Mouse (Mus musculus) natural killer cell, adult 2 months (primary cell): ENCODE results near the gene Usp17lb.
"Not testable (repeated sequence)": the region's sequence is repeated elsewhere in the genome, so short reads cannot be mapped to it uniquely, and the experiment has no call there.

Source experiments
- DNase-seq, 2 experiments: peaks; one replicate each; pipeline ENCODE4 v3.0.0; 2022; ENCODE audit warnings: low spot score in 2 of 2

Gene Usp17lb

DNA sequence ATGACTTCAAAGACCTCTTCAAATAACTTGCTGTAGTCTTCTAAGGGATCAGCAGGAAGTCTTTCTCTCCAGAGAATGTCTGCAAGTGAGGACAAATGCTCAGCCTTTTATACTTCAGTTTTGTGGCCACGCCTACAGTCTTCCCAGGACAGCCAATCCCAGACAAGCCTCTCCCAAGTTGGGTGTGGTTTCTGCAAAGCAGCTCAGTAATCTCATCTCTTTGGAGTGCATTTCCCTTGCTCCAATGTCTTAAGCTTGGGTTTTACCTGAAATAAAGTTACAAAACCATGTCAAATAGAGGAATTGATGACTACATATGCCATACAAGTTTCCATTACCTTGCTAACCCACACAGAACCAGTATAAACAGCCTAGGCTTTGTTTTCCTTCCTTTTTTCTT, at the start of gene Usp17lb:
TSS of gene Usp17lb (minus strand) at position 101 of the 400 bp plus-strand sequence.
- no peak for DNase-seq

DNA sequence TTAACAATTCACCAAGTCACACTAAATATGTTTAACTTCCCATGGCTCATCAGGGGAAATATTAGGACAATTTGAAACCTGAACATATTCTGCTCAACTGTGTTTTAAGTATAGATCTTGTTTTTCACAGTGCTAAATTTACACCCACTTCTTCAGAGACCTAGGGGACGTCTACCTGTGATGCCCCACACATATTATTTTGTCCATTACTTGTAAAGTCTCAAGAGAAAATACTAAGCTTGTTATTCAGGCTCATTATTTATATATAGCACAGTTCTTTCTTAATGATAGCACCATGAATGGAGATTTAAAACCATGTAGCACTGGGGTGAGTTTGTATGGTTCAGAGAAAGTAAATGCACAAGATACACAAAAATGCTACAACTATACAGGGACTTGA, 35.3 kb upstream of the Usp17lb start, which contains the start of gene Olfr665:
TSS of gene Olfr665 (plus strand) at position 301 of the 400 bp plus-strand sequence.
- DNase-seq, result no peak

DNA sequence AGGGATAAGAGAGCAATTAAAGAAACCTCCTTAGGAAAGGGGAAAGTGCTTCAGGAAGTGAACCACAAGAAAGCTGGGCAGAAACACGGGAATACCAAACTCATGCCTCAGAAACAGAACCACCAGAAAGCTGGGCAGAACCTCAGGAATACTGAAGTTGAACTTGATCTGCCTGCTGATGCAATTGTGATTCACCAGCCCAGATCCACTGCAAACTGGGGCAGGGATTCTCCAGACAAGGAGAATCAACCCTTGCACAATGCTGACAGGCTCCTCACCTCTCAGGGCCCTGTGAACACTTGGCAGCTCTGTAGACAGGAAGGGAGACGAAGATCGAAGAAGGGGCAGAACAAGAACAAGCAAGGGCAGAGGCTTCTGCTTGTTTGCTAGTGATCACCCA, 19.0 kb upstream of the Usp17lb start:
- no peak for DNase-seq

DNA sequence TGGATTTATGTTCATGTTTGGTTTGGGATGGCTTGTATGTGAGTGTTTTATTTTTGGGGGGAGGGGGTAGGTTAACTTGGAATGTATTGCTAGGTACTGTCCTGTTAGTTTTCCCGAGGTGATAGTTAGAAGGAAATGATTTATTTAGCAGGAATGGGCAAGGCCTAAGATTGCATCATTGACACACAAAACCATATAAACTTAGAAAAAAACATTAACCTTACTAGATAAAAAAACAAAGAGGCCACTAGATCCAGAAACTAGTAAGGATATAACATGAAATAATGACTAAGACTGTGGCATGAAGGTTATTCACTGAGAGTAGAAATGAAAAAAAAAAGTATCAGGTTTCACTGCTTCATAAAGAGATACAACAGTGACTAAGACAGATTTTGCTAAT, 15.3 kb upstream of the Usp17lb start:
- DNase-seq, result no peak

DNA sequence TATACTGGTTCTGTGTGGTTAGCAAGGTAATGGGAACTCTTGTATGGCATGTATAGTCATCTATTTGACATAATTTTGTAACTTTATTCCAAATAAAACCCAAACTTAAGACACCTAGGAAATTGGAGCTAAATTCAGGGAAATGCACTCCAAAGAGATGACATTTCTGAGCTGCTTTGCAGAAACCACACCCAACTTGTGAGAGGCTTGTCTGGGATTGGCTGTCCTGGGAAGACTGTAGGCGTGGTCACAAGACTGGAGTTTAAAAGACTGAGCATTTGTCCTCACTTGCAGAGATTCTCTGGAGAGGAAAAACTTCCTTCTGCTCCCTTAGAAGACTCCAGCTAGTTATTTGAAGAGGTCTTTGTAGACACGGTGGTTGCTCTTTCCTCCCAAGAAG, 14.3 kb upstream of the Usp17lb start, which contains the start of gene Usp17la:
TSS of gene Usp17la (plus strand) at position 301 of the 400 bp plus-strand sequence.
- not testable (repeated sequence) for DNase-seq

DNA sequence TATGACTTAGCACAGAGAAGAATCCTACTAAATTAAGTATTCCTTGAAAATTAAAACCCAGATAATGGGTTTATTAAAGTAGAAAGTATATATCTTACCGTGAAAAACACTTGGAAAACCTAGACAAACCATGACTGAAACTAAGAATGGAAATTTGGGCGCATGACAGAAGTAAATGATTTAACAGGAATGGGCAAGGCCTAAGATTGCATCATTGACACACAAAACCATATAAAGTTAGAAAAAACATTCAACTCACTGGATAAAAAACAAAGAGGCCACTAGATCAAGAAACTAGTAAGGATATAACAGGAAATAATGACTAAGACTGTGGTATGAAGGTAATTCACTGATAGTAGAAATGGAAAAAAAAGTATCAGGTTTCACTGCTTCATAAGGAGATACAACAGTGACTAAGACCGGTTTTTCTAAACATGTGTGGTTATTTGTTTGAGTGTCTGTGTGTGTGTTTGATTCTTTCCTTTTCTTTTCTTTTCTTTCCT, 12.9 kb upstream of the Usp17lb start:
- no peak for DNase-seq

DNA sequence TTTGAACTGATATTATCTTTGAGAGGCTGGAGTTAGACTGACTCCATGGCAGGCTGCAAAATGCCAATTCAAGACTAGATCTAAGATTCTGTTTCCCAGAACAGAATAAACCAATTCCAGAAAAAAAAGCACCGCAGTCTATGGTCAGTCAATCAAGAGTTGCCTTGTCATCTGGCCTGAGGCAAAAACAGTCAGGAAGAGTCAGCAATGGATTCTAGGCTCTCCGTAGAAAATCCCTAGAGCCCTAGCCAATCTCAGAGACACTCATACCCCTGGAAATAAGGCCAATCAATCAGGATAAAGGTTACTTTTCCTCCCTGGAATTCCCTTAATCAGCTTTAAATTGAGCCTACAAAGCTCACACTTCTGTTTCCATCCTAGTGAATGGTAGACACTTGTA, 9.1 kb upstream of the Usp17lb start:
- not testable (repeated sequence) for DNase-seq

DNA sequence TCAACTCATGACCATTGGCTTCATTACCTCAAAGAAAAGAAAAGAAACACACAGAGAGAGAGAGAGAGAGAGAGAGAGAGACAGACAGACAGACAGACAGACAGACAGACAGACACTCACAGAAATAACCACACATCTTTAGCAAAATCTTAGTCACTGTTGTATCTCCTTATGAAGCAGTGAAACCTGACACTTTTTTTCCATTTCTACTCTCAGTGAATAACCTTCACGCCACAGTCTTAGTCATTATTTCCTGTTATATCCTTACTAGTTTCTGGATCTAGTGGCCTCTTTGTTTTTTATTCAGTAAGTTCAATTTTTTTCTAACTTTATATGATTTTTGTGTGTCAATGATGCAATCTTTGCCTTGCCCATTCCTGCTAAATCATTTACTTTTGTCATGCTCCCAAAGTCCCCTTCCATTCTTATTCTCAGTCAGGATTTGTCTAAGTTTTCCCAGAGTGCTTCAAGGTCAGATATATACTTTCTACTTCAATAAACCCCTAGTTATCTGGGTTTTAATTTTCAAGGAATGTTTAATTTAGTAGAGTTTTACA, 1.4 kb upstream of the Usp17lb start:
- DNase-seq, result no peak

DNA sequence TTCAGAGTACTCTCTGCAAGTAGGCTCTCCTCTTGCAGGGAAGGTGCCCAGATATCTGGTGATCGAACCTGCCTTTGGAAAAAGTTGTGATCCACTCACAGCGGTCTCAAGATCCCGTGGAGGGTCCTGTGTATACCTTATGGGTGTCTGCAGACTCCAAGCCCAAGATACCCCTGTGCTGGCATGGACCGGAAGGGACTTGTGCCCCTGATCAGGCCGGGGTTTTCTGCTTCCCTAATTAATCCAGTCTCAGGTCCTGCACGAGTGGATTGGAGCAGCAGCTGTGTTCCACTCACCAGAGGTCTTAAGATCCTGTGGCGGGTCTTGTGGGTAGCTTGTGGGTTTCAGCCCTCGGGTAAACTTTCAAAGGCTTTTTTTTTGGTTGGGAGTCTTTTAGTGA, 32.1 kb downstream of the Usp17lb start:
- DNase-seq, result not testable (repeated sequence)

DNA sequence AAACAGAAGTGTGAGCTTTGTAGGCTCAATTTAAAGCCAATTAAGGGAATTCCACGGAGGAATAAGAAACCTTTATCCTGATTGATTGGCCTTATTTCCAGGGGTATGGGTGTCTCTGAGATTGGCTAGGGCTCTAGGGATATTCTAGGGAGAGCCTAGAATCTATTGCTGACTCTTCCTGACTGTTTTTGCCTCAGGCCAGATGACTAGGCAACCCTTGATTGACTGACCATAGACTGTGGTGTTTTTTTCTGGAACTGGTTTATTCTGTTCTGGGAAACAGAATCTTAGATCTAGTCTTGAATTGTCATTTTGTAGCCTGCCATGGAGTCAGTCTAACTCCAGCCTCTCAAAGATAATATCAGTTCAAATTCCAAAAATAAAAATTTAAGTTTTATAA, 51.6 kb downstream of the Usp17lb start:
- no peak for DNase-seq
